Mouse (Mus musculus) mature B cell (primary cell): Measurements from ENCODE around the gene Zrsr1.

Experiments used
- in situ Hi-C: fragments of 300-500 bp; cut with MboI; formaldehyde crosslinking; loops from 2 replicates; pipeline ENCODE4 v1.14.3; 2019

Zrsr1 gene

DNA sequence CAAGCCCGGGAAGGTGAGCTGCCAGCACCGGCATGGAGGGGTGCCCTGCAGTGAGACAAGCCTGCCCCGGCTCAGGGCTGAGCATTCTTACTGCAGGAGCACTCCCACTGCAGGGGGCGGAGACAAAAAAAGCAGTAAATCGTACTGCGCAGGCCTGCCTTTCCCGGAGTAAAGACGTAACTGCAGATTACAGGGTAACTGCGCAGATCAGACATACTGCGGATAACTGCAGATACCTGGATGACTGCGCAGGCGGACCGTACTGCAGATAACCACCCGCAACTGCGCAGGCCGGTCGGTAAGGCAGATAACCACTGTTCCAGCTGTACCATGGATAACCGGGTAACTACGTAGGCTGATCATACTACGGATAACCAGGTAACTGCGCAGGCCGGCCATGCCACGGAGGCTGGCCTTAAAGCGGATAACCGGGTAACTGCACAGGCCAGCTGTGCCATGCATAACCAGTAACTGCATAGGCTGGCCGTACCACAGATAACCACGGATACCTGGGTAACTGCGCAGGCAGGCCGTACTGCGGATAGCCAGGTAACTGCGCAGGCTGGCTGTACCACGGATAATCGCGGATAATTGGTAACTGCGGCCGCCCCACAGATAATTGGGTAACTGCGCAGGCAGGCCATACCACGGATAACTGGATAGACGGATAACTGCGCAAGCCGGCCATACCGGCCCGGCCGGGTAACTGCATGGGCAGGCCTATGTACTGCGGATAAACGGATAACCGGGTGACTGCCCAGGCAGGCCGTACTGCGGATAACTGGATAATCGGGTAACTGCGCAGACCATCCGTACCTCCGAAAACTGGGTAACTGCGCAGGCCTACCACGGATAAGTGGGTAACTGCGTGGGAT lies at the start of gene Zrsr1:
Gene Zrsr1, plus strand, starts transcription at position 171 of the 875 bp plus-strand sequence.
- in situ Hi-C loops = no loop called here

DNA sequence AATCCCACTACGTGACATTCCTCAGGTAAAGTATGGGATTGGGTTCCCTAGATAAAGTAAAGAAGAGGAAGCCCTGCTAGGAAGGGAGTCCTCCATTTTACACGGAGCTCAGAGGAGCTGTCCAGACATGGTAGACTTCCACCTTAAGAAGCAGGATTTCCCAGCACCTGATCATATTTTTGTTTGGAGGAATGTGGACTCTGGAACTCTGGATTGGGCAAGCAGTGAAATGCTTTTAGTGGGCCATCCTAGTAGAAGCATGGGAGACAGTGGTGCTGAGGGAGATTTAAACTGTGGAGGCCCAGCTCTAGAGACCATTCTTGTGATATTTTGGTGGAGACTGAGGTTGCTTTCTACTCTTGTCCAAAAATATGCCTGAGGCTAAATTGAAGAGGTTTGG lies 49.3 kb upstream of the Zrsr1 start:
- in situ Hi-C loops = no loop called here

DNA sequence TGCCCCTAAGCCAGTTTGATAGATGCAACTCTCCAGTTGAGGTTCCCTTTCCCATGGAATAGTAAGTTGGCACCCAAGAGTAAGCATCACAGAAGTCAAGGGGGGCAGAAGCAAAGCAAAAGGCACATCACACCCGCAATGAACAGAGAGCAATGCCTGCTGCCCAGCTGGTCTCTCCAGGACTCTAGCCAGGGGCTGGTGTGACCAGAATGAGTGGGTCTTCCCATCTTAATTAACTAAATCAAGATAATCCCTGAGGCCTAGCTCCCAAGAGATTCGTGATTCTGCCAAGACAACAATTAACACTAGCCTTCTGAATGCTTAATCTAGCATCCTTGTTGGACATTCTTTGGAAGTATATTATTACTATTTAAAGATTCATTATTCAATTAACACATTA lies 48.2 kb upstream of the Zrsr1 start:
- in situ Hi-C loops = no loop called here

DNA sequence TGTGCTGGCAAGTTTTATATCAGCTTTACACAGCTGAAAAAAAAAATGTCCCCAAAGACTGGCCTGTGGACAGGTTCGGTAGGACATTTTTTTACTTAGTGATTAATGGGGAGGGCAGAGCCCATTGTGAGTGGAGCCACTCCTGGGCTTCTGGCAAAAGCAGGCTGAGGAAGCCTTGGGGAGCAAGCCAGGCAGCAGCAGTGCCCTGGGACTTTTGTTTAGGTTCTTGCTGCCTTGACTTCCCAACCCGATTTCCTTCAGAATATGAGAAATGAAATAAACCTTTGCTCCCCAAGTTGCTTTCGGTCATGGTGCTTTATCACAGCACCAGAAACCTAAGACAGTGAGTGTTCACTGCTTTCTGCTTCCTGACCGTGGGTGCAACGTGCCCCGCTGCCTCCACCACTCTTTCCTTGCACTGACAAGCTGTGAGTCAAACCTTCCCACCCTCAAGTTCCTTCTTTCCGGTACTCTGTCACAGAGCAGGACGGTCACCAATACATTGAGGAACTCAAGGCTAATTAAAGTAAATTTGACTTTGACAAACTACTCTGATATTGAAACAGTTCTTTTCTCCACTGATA lies 43.1 kb upstream of the Zrsr1 start:
- in situ Hi-C loops = no loop called here

DNA sequence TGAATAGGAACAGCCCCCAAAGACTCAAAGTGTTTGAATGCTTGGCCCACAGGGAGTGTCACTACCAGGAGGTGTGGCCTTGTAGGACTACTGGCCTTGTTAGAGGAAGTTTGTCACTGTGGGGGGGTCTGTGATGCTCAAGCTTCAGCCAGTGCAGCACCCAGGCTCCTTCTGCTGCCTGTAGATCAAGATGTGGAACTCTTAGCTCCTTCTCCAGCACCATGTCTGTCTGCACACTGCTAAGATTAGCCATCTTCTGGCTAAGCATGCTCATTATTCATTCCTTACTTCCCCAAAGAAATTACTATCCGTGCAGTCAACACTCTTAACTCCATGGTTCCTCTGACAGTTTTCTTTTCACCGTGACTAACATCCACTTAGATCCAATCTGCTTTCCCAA lies 41.7 kb upstream of the Zrsr1 start:
- in situ Hi-C loops = no loop called here

DNA sequence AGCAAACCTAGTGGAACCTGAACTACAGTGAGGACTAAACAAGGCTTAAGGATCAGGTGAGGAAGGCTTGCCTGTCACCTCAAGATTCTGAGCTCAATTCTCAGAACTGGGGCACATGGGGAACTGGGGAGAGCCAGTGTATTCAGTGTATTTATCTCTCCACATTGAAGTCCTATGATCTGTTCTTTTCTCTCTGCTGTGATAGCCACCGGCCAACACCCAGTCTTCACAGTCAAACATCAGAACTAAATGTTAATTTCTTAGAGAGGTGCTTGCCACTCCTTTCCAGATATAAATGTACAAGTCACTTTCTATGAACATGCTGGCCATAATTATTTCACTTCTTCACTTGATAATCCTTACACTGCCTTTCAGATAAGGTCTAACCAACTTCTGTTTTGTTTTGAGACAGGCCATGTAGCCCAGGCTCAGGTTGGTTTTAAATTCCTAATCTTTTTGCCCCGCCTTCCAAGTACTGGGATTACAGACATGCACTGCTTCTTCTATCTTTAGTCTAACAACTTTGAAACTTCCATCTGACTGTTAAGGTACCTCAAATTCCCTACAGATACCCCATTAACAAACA lies 40.4 kb upstream of the Zrsr1 start:
- in situ Hi-C loops = no loop called here

DNA sequence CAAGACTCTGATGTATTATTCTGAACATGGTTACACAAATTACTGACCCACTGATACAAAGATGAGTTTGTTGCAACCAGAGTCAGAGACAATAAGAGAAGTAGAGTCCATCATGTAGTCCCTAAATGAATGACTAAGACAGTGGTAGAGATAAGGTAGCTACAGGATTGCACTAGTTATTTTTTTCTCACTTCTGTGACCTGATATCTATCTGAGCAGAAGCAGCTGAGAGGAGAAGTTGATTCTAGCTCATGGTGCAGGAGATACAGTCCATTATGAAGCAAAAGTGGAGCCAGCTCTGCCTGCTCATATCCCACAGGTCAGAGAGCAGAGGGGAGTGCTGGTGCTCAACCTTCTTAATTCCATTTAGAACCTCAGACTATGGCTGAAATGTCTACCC lies 39.6 kb upstream of the Zrsr1 start:
- in situ Hi-C loops = no loop called here

DNA sequence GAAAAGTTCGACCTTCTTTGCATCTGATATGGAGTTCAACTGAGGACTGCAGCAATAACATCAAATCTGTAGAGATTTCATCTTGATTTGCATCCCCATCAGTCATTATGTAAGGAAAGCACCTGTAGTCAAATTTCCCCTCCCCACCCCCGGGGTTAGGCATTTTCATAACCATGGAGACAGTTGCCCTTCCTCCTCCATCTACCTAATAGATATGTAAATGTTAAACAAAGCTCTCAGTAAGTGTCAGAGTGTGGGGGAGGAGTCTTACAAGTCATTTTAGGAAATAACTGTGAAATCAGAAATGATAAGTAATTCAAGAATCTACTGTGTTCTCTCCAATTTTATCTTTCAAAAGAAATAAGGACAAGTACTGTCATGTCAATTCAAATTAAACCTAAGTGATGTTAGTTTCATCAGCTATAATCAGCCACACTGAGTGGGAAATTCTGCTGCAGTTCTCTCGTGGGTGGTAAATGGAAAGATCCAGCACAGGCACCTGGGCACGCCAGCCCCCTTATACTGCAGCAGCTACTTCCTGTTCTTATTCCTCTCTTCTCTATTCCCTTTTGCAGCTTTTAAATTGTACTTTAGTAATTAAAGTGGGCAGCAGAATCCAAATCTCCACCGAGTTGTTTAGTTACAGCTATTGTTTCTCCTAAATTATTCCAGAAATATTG lies 35.2 kb upstream of the Zrsr1 start:
- in situ Hi-C loops = no loop called here

DNA sequence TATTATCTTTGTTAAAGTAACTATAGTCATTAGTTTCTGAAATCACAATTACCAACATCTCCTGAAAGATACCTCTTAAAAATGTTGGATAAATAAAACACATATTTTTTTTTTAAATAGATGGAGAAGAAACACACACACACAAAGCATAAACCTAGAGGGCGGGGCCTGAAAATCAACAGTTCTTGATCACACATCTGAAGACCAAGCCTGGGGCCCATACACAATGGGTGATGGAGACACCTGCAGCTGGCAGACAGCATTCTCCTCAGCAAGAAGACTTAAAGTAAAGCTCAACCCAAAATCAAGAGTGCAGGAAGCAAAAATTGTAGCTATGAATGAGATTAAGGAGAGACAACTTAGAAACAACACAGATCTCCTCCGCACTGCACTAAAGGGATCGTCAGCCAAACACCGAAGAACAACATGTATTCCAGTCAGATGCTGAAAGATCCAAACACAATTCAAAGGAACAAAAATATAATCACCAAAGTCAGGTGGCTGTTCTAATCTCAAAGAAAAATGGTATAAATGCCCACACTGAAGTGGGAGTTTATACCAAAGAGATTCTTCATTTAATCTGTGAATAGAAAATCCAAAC lies 34.0 kb upstream of the Zrsr1 start:
- in situ Hi-C loops = no loop called here

DNA sequence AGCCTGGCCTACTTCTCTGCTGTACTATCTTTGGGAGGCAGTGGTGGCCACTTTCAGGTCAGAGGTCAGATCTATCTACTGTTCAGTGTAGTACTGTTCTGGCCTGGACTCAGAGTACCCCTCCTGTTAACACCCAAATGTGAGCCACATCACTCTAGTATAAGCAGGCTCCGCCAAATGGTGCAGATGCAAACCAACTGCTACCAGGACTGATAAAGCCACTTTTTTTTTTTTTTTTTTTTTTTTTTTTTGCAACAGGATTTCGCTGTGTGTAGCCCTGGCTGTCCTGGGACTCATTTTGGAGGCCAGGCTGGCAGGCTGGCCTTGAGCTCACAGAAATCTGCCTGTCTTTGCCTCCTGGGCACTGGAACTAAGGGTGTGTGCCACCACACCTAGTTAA lies 32.8 kb upstream of the Zrsr1 start:
- in situ Hi-C loops = no loop called here

DNA sequence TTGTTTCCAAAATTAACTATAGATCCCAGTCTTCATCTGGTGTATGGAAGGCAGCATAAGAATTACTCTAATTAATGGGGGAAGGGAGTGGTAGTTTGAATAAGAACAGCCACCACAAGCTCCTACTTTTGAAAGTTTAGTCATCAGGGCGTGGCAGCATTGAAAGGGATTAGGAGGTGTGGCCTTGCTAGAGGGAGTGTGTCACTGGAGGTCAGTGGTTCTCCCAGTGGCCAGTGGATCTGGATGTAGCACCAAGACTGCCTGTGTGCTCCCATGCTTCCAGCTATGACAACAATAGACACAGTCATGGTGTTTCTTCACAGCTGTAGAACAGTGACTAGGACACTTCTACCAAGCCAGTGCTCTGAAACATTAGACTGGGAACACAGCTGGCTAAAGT lies 22.7 kb upstream of the Zrsr1 start:
- in situ Hi-C loops = no loop called here

DNA sequence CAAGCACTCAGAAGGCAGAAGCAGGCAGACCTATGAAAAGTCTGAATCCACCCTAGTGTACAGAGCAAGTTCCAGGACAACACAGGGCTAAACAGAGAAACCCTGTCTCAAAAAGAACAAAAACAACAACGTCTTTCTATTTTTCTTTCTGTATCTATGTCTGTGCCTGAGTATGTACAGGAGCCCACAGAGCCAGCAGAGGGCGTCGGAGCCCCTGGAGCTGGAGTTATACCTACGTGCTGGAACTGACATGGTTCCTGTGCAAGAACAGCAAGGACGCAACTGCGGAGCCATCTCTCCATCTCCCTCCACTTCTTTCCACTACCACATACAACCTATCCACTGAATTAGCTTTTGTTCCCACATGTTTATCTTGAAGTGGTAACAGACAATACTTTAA lies 21.7 kb upstream of the Zrsr1 start:
- in situ Hi-C loops = loop anchor here (10.0 kb wide), 1 partner anchor 275 kb away; no protein-coding TSS in a partner anchor

DNA sequence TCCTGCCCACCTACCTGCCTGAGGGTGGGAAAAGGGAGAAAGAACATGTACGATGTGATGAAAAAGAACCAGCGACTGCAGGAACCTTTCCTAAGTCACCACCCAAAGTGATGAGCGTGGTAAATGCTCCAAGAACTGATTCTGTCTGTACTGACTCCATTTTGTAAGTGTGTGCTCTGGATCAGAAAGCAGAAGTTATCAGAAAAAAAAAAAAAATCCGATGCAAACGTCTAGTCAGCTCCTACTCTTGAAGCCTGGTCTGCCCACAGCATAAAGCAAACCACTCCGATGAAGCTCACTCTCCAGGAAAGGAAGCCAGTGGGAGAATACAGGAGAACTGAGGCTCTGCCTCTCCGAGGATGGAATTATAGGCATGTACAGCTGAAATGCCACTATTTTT lies 19.1 kb upstream of the Zrsr1 start:
- in situ Hi-C loops = loop anchor here (10.0 kb wide), 1 partner anchor 278 kb away; no protein-coding TSS in a partner anchor

DNA sequence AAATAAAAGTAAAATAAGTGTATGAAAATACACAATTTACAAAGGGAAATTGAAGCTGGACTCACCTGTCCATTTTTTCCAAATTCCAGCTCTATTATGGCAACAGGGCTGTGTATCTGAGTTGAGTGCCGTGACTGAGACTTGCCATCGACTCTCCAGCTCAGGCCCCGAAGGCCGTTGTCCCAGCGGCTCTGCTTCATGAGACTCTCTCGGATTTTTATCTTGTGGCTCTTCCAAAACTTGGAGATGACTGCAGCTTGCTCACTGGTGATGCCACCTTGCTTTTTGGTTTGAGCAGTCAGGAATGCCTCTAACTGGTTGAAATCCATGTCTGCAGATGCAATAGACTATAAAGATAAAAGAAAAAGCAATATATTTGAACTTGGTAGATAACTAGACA lies 15.5 kb upstream of the Zrsr1 start:
- in situ Hi-C loops = loop anchor here (5.0 to 10.0 kb wide), 2 partner anchors 282 to 334 kb away; no protein-coding TSS in a partner anchor

DNA sequence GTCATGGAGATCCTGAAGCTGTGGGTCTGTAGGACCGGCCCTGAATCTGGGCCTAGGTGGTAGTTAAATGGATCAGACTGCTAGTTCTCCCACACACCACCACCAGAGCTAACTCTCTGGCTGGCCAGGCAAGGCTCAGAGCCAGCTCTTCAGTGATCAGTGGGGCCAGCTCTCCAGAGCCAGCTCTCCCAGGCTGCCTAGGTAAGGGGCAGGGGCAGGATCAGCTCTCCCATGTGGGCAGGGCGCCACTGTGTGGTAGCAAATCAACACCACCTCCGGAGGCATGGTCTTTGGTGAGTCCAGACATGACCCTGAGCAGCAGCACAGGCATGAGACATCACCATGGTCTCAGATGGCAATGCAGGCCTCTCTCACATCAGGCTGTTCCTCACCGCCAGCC lies 15.0 kb upstream of the Zrsr1 start:
- in situ Hi-C loops = loop anchor here (5.0 to 10.0 kb wide), 2 partner anchors 282 to 335 kb away; no protein-coding TSS in a partner anchor

DNA sequence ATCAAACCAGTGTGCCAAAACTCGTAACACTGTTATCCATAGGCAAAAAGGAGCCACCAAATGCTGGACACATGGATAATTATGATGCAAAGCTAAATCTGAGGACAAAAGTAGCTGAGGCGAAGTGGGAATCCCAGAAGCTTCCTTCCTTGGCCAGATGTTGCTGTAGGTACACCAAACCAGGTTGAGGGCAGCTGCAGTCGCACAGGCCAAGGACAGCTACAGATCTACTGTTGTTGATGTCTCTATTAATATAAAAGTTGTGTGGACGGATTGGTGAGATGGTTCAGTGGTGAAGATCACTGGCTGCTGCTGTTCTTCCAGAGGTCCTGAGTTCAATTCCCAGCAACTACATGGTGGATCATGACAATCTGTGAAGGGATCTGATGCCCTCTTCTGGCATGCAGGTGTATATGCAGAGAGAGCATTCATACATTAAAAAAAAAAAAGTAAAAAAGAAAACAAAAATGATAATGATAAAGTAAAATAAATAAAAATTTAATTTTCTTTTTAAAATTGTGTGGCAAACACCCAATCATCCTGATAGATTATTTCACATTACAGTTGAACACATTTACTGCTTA lies 13.9 kb upstream of the Zrsr1 start:
- in situ Hi-C loops = loop anchor here (5.0 to 10.0 kb wide), 2 partner anchors 283 to 336 kb away; no protein-coding TSS in a partner anchor

DNA sequence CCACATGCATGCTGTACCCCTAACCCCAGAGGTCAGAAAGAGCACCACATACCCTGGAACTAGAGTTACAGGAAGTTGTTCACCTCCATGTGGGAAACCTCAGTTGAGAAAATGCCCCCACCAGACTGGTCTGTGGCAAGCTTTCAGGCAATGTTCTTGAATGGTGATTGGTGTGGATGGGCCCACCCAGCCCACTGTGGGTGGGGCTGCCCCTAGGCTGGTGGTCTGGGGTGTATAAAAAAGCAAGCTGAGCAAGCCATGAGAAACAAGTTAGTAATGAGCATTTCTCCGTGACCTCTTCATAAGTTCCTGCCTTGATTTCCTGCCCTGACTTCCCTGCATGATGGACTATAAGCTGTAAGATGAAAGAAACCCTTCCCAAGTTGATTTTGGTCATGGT lies 9.7 kb upstream of the Zrsr1 start:
- in situ Hi-C loops = no loop called here

DNA sequence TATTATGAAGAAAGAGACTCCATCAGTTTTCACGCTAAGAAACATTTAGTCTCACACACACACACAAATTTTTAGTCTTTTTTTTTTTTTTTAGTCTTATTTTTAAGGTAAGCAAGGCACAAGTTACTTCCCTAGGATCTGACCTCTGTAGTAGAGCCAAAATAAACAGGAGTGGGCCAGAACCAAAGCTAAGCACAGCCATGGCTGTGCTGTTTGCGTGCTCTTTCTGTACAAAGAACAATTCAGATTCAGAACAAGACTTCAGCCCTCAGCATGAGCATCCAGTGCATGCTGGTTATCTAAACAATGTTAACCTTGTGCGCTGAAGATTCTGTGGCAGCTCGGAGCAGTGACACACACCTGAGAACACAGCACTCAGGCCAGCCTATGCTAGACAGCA lies 7.4 kb upstream of the Zrsr1 start:
- in situ Hi-C loops = no loop called here

DNA sequence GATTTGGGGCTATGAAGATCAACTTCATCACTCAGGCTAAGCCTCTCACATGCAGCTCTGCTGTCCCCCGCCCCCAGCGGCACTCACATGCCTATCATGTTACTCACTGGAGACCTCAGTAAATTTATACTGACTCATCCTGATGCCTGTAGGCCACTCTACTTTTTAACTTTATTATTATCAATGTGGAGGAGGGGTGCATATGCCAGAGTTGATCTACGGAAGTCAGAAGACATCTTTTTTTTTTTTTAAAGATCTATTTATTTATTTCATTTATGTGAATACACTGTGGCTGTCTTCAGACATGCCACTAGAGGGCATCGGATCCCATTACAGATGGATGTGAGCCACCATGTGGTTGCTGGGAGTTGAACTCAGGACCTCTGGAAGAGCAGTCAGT lies 6.3 kb upstream of the Zrsr1 start:
- in situ Hi-C loops = no loop called here

DNA sequence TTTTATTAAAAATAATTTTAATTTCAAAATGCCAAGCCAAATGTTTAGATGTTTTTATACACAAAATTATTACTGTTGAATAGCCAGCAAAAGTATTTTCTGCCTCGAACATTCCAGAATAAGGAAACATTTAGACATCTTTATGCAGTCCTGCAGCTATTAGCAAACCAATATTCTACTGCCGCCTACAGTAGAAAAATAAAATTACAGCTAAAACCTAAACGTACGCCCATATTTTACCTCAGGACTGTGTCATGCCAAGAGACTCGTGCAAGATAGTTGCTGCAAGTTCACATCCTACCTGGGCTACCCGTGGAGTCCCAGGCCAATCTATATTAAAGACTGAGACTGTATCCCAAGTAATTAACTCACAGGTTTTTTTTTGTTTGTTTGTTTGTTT lies 2.3 kb upstream of the Zrsr1 start:
- in situ Hi-C loops = no loop called here

DNA sequence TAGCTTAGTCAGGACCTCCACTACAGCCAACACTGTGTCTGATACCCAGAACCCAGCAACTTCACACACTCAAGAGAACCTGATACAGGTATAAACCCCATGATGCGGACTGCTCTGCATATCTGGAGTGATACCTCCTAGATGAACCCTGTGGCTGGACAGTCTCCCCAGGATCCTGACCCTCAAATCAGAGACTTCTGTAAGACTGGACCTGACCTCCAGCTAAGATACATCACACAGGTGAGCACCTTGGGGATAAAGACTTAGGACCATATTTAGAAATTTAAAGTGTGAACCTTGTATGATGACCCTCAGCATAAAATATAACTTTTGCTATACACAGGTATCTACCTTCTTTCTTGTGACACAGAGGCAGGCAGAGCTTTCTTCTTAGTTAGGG lies 1.3 kb upstream of the Zrsr1 start:
- in situ Hi-C loops = no loop called here
